Mouse (Mus musculus) lung, adult 2 months (tissue): Measurements from ENCODE around the gene Rufy1. TPM values are rescaled to one million over a fixed set of nuclear protein-coding genes. Genes with fewer than 3 reads are reported as not detected.
"Not testable (repeated sequence)": the region's sequence is repeated elsewhere in the genome, so short reads cannot be mapped to it uniquely, and the experiment has no call there.

Experiments
- DNase-seq: peaks from one replicate; pipeline ENCODE4 v3.0.0; 2022
- H3K4me1 ChIP-seq: fragments of 200-500 bp; 2 replicates; pipeline ENCODE4 v1.6.1; 2011; ENCODE audit warnings: low read length; ENCODE audit not compliant: control insufficient read depth, insufficient read depth
- H3K4me3 ChIP-seq: fragments of 200-500 bp; replicated peaks from 2 replicates; pipeline ENCODE3; 2011; ENCODE audit warnings: low read depth, mild to moderate bottlenecking, control low read depth, low read length; ENCODE audit errors: extremely low read depth
- CTCF ChIP-seq: fragments of 200-500 bp; IDR thresholded peaks from 2 replicates; pipeline ENCODE4 v1.5.1; 2011; ENCODE audit warnings: mild to moderate bottlenecking, low read length, control low read depth; ENCODE audit not compliant: insufficient read depth
- POLR2A ChIP-seq: fragments of 200-500 bp; IDR thresholded peaks from 2 replicates; pipeline ENCODE4 v1.6.1; 2011; ENCODE audit warnings: low read depth, mild to moderate bottlenecking, control low read depth, low read length, borderline replicate concordance; ENCODE audit errors: extremely low read depth
- WGBS: fragments of 180-500 bp; shearing (Covaris S2); methylation state at CpG from one replicate; pipeline ENCODE4 v1.1.7; 2018; 5-methylcytosine and 5-hydroxymethylcytosine counted together
- polyA plus RNA-seq: library from polyadenylated mRNA; depleted of rRNA; stranded (reverse); fragments of >200 nt; gene quantifications from 2 replicates; pipeline ENCODE4 v1.2.3, GENCODE M21; 2012

Rufy1 gene
- polyA plus RNA-seq, 1 experiment, result 22.1 TPM

GRCm38 (mm10) chr11:50457111-50457911 is 26.4 kb upstream of the Rufy1 start:
- 12% methylated on average over 26 of the region's 26 CpGs for WGBS
- TF ChIP-seq POLR2A (no peak), CTCF (no peak)
- DNase-seq, result no peak
- H3K4me3 ChIP-seq, result peak overlapping the region; percentile 13
- H3K4me1 ChIP-seq, result peaks cover 2% of the 10 kb centered on the region; the same call in 1 of the 2 replicates

DNA sequence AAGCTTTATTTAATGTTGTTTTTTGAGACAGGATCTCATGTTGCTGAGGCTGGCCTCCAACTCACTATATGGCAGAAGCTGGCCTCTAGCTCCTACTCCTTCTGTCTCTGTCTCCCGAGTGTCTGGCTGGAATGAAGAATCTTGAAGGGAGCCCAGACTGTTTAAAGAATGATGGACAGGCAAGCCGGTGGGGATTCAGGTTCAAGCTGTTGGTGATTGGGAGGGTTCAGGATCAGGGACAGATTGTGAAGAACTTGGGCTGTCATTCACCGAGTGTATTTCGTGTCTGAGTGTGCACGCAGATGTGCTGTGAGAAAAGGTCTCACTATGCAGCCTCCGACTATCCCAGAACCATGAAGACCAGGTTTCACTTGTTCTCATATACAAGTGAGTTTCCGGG is 25.5 kb upstream of the Rufy1 start:
- Histone ChIP-seq H3K4me3 (no peak overlapping the region), H3K4me1 (peaks cover 2% of the 10 kb centered on the region; the same call in 1 of the 2 replicates)
- no peak for DNase-seq
- no peak for TF ChIP-seq POLR2A
- TF ChIP-seq CTCF, result no peak
- 54% methylated on average over 7 of the region's 7 CpGs for WGBS

- TF ChIP-seq POLR2A, result no peak
- TF ChIP-seq CTCF, result no peak
- no peak for DNase-seq
- no peak overlapping the region for H3K4me3 ChIP-seq
- peaks cover 2% of the 10 kb centered on the region; the same call in 1 of the 2 replicates for H3K4me1 ChIP-seq
- 58% methylated on average over 6 of the region's 6 CpGs for WGBS
These were observed 24.0 kb upstream of the Rufy1 start for GRCm38 (mm10) chr11:50454934-50455333.

DNA sequence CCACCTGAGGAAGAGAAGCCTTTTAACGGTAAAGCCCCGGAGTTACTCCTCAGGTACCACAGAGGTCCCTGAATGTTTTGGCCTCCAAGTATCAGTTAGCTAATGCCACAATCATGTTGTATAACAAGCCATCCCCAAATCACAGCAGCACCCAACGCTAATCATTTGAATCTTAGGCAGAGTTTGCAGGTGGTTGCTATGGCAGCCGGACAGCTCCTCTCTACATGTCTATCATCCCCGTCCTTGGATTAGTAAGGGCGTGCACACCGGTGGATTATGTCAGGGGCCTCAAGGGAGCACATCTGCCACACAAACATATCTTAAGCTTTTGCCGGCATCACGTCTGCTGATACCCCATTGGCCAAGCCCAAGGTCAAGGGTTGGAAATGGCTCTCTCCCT is 19.3 kb upstream of the Rufy1 start:
- TF ChIP-seq CTCF, result no peak
- Histone ChIP-seq H3K4me3 (no peak overlapping the region), H3K4me1 (no peaks in the 10 kb centered on the region)
- 80% methylated on average over 9 of the region's 9 CpGs for WGBS
- DNase-seq, result no peak

DNA sequence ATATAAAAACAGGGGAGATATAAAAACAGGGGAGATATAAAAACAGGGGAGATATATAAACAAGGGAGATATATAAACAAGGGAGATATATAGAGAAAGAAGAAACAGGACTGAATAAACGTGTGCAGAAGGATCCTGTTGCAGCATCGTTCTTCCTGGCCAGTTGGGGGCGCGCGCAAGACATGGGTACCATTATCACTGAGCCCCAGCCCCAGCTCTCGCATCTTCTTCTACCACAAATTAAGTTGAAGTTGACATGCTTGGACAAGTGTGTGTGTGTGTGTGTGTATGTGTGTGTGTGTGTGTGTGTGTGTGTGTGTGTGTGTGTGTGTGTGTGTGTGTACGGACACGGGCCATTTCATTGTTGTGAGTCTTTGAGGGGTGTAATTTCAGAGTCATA is 17.2 kb upstream of the Rufy1 start:
- H3K4me1 ChIP-seq, DNase-seq, H3K4me3 ChIP-seq: not testable (repeated sequence)
- WGBS, result 41% methylated on average over 8 of the region's 8 CpGs

DNA sequence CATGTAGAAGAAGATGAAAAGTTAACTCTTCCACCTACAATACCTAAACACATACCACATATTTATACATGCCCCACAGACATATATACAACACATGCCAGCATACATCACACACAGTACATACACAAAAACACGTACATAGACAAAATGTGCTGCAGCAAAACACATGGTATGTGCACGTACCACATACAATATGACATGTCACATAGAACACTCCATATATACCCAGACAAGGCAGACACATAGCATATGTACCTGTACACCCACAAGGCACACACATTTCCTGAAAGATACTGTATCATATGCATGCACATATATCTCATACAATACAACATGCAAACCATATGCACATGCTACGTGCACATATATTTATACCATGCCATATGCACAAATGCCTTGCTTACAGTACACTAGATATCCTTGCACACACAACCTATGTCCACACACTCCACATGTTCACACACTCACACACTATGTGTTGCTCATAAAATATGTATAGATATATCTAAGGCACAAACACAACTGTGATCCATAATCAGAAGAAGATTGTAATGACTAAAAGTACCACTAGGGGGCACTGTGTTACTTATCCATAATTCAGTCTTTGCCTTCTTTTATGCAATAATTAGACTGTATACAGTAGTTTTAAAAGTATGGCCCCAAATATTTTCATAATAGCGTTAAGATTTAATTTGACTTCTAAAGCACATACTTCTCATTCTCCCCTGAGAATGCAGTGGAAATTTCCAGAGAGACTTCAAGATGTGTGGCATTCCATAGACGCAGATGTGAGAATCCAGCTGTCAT is 12.5 kb upstream of the Rufy1 start:
- Histone ChIP-seq H3K4me3 (no peak overlapping the region), H3K4me1 (no peaks in the 10 kb centered on the region; the same call in 1 of the 2 replicates)
- WGBS, result 73% methylated on average over 5 of the region's 5 CpGs
- DNase-seq, result no peak
- TF ChIP-seq POLR2A (no peak), CTCF (peak; percentile 43)

GRCm38 (mm10) chr11:50441637-50442036 is 10.7 kb upstream of the Rufy1 start:
- WGBS, result 49% methylated on average over 9 of the region's 9 CpGs
- no peak for TF ChIP-seq POLR2A
- no peak for TF ChIP-seq CTCF
- peak; percentile 13 for DNase-seq
- H3K4me1 ChIP-seq, result no peaks in the 10 kb centered on the region; the same call in 1 of the 2 replicates
- no peak overlapping the region for H3K4me3 ChIP-seq

GRCm38 (mm10) chr11:50440691-50441090 is 9.8 kb upstream of the Rufy1 start:
- Histone ChIP-seq H3K4me1 (no peaks in the 10 kb centered on the region; the same call in 1 of the 2 replicates), H3K4me3 (no peak overlapping the region)
- no peak for DNase-seq
- WGBS, result 73% methylated on average over 6 of the region's 6 CpGs
- TF ChIP-seq CTCF, result no peak
- TF ChIP-seq POLR2A, result no peak

GRCm38 (mm10) chr11:50439857-50440256 is 8.9 kb upstream of the Rufy1 start:
- 44% methylated on average over 8 of the region's 8 CpGs for WGBS
- no peak for DNase-seq
- TF ChIP-seq CTCF (peak; percentile 37; the same call in 1 of the 2 replicates), POLR2A (no peak)
- Histone ChIP-seq H3K4me3 (no peak overlapping the region), H3K4me1 (no peaks in the 10 kb centered on the region; the same call in 1 of the 2 replicates)

GRCm38 (mm10) chr11:50432896-50433295 is 2.0 kb upstream of the Rufy1 start:
- WGBS, result 87% methylated on average over 5 of the region's 5 CpGs
- no peak for TF ChIP-seq CTCF
- no peak for TF ChIP-seq POLR2A
- no peak for DNase-seq
- H3K4me3 ChIP-seq, result no peak overlapping the region
- H3K4me1 ChIP-seq, result no peaks in the 10 kb centered on the region
